Mouse (Mus musculus): Measurements from ENCODE around the gene Dok3.
A peak's percentile ranks its signal among the peaks of the same experiment; 100 is the strongest.

The Dok3 gene

GRCm38 (mm10) chr13:55505810-55506209 lies 23.3 kb downstream of the Dok3 start:
- no peak for DNase-seq

GRCm38 (mm10) chr13:55504390-55504789 lies 24.7 kb downstream of the Dok3 start:
- no peak for DNase-seq

- no peak for DNase-seq
These were observed 26.7 kb downstream of the Dok3 start for GRCm38 (mm10) chr13:55502405-55502804.

GRCm38 (mm10) chr13:55500575-55500974 lies 28.5 kb downstream of the Dok3 start:
- no peak for DNase-seq

GRCm38 (mm10) chr13:55498906-55499305 lies 30.2 kb downstream of the Dok3 start:
- DNase-seq, result no peak

GRCm38 (mm10) chr13:55496661-55497060 lies 32.4 kb downstream of the Dok3 start:
- no peak for DNase-seq

GRCm38 (mm10) chr13:55495702-55496101 lies 33.4 kb downstream of the Dok3 start:
- DNase-seq, result no peak

- DNase-seq, result peak; percentile 84
These were observed 34.0 kb downstream of the Dok3 start for GRCm38 (mm10) chr13:55494883-55495621.

- no peak for DNase-seq
These were observed 34.8 kb downstream of the Dok3 start for GRCm38 (mm10) chr13:55494257-55494656.

- DNase-seq, result no peak
These were observed 41.3 kb downstream of the Dok3 start, which contains the start of gene Dbn1 for GRCm38 (mm10) chr13:55487578-55488498. TSS of gene Dbn1 (minus strand) at chr13:55488111.

GRCm38 (mm10) chr13:55486916-55487577 lies 42.0 kb downstream of the Dok3 start:
- DNase-seq, result no peak

GRCm38 (mm10) chr13:55486029-55486794 lies 42.9 kb downstream of the Dok3 start:
- DNase-seq, result no peak

- no peak for DNase-seq
These were observed 44.5 kb downstream of the Dok3 start for GRCm38 (mm10) chr13:55484520-55485088.

- no peak for DNase-seq
These were observed 45.5 kb downstream of the Dok3 start for GRCm38 (mm10) chr13:55483593-55483992.

- no peak for DNase-seq
These were observed 46.0 kb downstream of the Dok3 start for GRCm38 (mm10) chr13:55483071-55483470.

- no peak for DNase-seq
These were observed 46.6 kb downstream of the Dok3 start for GRCm38 (mm10) chr13:55482542-55482941.

- no peak for DNase-seq
These were observed 49.2 kb downstream of the Dok3 start for GRCm38 (mm10) chr13:55479929-55480328.

GRCm38 (mm10) chr13:55479008-55479407 lies 50.1 kb downstream of the Dok3 start:
- no peak for DNase-seq

- DNase-seq, result no peak
These were observed 51.1 kb downstream of the Dok3 start for GRCm38 (mm10) chr13:55478036-55478435.

GRCm38 (mm10) chr13:55477492-55477891 lies 51.6 kb downstream of the Dok3 start:
- DNase-seq, result no peak

GRCm38 (mm10) chr13:55476256-55476655 lies 52.8 kb downstream of the Dok3 start:
- DNase-seq, result no peak

- no peak for DNase-seq
These were observed 53.3 kb downstream of the Dok3 start for GRCm38 (mm10) chr13:55475750-55476149.
